Mouse (Mus musculus) gastrocnemius, adult 2 months (tissue): ENCODE results near the gene Smim22. TPM values are rescaled to one million over a fixed set of nuclear protein-coding genes. Genes with fewer than 3 reads are reported as not detected.

ENCODE experiments used
- DNase-seq: peaks from one replicate; pipeline ENCODE4 v3.0.0; 2022
- H3K27ac ChIP-seq: fragments of 200-600 bp; 2 replicates; pipeline ENCODE4 v1.8.1; 2022; ENCODE audit warnings: mild to moderate bottlenecking
- H3K4me3 ChIP-seq: fragments of 200-600 bp; 2 replicates; pipeline ENCODE4 v1.8.1; 2022; ENCODE audit warnings: mild to moderate bottlenecking, moderate library complexity
- CTCF ChIP-seq: fragments of 200-600 bp; IDR thresholded peaks from 2 replicates; pipeline ENCODE4 v1.8.1; 2022; ENCODE audit warnings: antibody characterized with exemption, mild to moderate bottlenecking, moderate library complexity
- intact Hi-C: fragments of 180-260 bp; cut with DNase I; formaldehyde crosslinking; loops from one replicate; pipeline ENCODE4 v1.15.1; 2025
- long read RNA-seq, 2 experiments: library from polyadenylated mRNA; stranded (forward); transcript quantifications; one replicate each; pipeline ENCODE4 v2.0.0; 2021
- total RNA-seq, 2 experiments: library from RNA; stranded (reverse); gene quantifications; 2 replicates each; pipeline ENCODE4 v1.2.3; 2021

Smim22 gene
- total RNA-seq, result not detected
- long read RNA-seq, experiment 1, result 0 reads
- long read RNA-seq, experiment 2, result 0 reads

GRCm38 (mm10) chr16:5007067-5007466, at the start of gene Smim22:
TSS of gene Smim22 (plus strand) at chr16:5007288.
- intact Hi-C loops, result no loop called here
- DNase-seq, result no peak
- no peak within 1 kb of the TSS for H3K4me3 ChIP-seq
- H3K27ac ChIP-seq, result no peak within 1 kb of the TSS
- no peak for TF ChIP-seq CTCF

- no peak for DNase-seq
- intact Hi-C loops, result no loop called here
- no peak for TF ChIP-seq CTCF
- no peak overlapping the region for H3K27ac ChIP-seq
- no peak overlapping the region for H3K4me3 ChIP-seq
Observed at GRCm38 (mm10) chr16:4957446-4957845, 49.6 kb upstream of the Smim22 start.

GRCm38 (mm10) chr16:4960260-4960659, 46.8 kb upstream of the Smim22 start:
- intact Hi-C loops, result no loop called here
- 0 out of 2 replicates have a peak overlapping the region, but pooled peaks have one; percentile 3 for H3K27ac ChIP-seq
- TF ChIP-seq CTCF, result no peak
- DNase-seq, result peak; percentile 44
- no peak overlapping the region for H3K4me3 ChIP-seq

- no peak for DNase-seq
- Histone ChIP-seq H3K4me3 (peak overlapping the region; percentile 99), H3K27ac (peak overlapping the region; percentile 94)
- TF ChIP-seq CTCF, result no peak
- intact Hi-C loops, result no loop called here
Observed at GRCm38 (mm10) chr16:4963346-4963745, 43.7 kb upstream of the Smim22 start.

GRCm38 (mm10) chr16:4963797-4964709, 43.0 kb upstream of the Smim22 start, which contains the start of gene Anks3:
TSS of gene Anks3 (minus strand) at chr16:4964205.
- no peak for TF ChIP-seq CTCF
- intact Hi-C loops, result no loop called here
- Histone ChIP-seq H3K4me3 (peak within 1 kb of the TSS; percentile 99), H3K27ac (peak within 1 kb of the TSS; percentile 94)
- peak; percentile 98 for DNase-seq

GRCm38 (mm10) chr16:4964731-4965391, 42.2 kb upstream of the Smim22 start:
- intact Hi-C loops, result loop anchor here (5.0 kb wide), 1 partner anchor 47 kb away; the partner anchor contains the start of gene Rogdi
- Histone ChIP-seq H3K4me3 (peak overlapping the region; percentile 99), H3K27ac (peak overlapping the region; percentile 94)
- TF ChIP-seq CTCF, result no peak
- DNase-seq, result no peak

GRCm38 (mm10) chr16:4965392-4966129, 41.5 kb upstream of the Smim22 start:
- Histone ChIP-seq H3K27ac (peak overlapping the region; percentile 94), H3K4me3 (peak overlapping the region; percentile 99)
- DNase-seq, result no peak
- TF ChIP-seq CTCF, result no peak
- intact Hi-C loops, result loop anchor here (5.0 kb wide), 1 partner anchor 47 kb away; the partner anchor contains the start of gene Rogdi

- intact Hi-C loops, result loop anchor here (5.0 kb wide), 1 partner anchor 44 kb away; the partner anchor contains the start of gene Rogdi
- Histone ChIP-seq H3K27ac (no peak overlapping the region), H3K4me3 (no peak overlapping the region)
- DNase-seq, result no peak
- TF ChIP-seq CTCF, result no peak
Observed at GRCm38 (mm10) chr16:4968426-4968825, 38.7 kb upstream of the Smim22 start.

- intact Hi-C loops, result loop anchor here (5.0 kb wide), 1 partner anchor 43 kb away; the partner anchor contains the start of gene Rogdi
- no peak for DNase-seq
- Histone ChIP-seq H3K27ac (no peak overlapping the region), H3K4me3 (no peak overlapping the region)
- TF ChIP-seq CTCF, result no peak
Observed at GRCm38 (mm10) chr16:4969055-4969843, 37.8 kb upstream of the Smim22 start.

- Histone ChIP-seq H3K4me3 (no peak overlapping the region), H3K27ac (no peak overlapping the region)
- no peak for TF ChIP-seq CTCF
- no peak for DNase-seq
- intact Hi-C loops, result no loop called here
Observed at GRCm38 (mm10) chr16:4971626-4972025, 35.5 kb upstream of the Smim22 start.

- intact Hi-C loops, result no loop called here
- no peak for TF ChIP-seq CTCF
- Histone ChIP-seq H3K27ac (no peak overlapping the region), H3K4me3 (no peak overlapping the region)
- DNase-seq, result no peak
Observed at GRCm38 (mm10) chr16:4974521-4974920, 32.6 kb upstream of the Smim22 start.

GRCm38 (mm10) chr16:4976180-4976579, 30.9 kb upstream of the Smim22 start:
- H3K27ac ChIP-seq, result no peak overlapping the region
- intact Hi-C loops, result loop anchor here (5.0 kb wide), 1 partner anchor 221 kb away; no protein-coding TSS in a partner anchor
- no peak overlapping the region for H3K4me3 ChIP-seq
- TF ChIP-seq CTCF, result no peak
- DNase-seq, result no peak
